Mouse (Mus musculus) layer of hippocampus, adult 8-10 months (tissue): ENCODE measurements at regions not wholly inside any gene's neighbourhood (a gene's known extent, or its start where the extent isn't known, plus 50 kb on each side); places are given as distances from the start of the nearest gene placed in this dataset.
A peak's percentile ranks its signal among the peaks of the same experiment; 100 is the strongest.

Experiments used
- DNase-seq, 2 experiments: peaks; one replicate each; pipeline ENCODE4 v3.0.0; 2022; ENCODE audit warnings: low spot score in 2 of 2

GRCm38 (mm10) chr9:120763802-120764201 is 165.2 kb upstream of the Ctnnb1 start:
- DNase-seq = no peak

- no peak for DNase-seq
These were observed 164.4 kb upstream of the Ctnnb1 start for GRCm38 (mm10) chr9:120764663-120765062.

GRCm38 (mm10) chr9:120765292-120765691 is 163.7 kb upstream of the Ctnnb1 start:
- DNase-seq = no peak

GRCm38 (mm10) chr9:120766881-120767280 is 162.1 kb upstream of the Ctnnb1 start:
- DNase-seq = no peak

- DNase-seq = no peak
These were observed 161.6 kb upstream of the Ctnnb1 start for GRCm38 (mm10) chr9:120767396-120767795.

- DNase-seq = no peak
These were observed 160.0 kb upstream of the Ctnnb1 start for GRCm38 (mm10) chr9:120769056-120769455.

- DNase-seq = no peak
These were observed 159.3 kb upstream of the Ctnnb1 start for GRCm38 (mm10) chr9:120769679-120770078.

GRCm38 (mm10) chr9:120770886-120771285 is 158.1 kb upstream of the Ctnnb1 start:
- DNase-seq = no peak

GRCm38 (mm10) chr9:120771896-120772530 is 157.0 kb upstream of the Ctnnb1 start:
- no peak for DNase-seq

GRCm38 (mm10) chr9:120774251-120774650 is 154.8 kb upstream of the Ctnnb1 start:
- no peak for DNase-seq

GRCm38 (mm10) chr9:120774772-120775171 is 154.2 kb upstream of the Ctnnb1 start:
- no peak for DNase-seq

- no peak for DNase-seq
These were observed 153.3 kb upstream of the Ctnnb1 start for GRCm38 (mm10) chr9:120775721-120776120.

- no peak for DNase-seq
These were observed 152.5 kb upstream of the Ctnnb1 start for GRCm38 (mm10) chr9:120776456-120777001.

GRCm38 (mm10) chr9:120777016-120777415 is 152.0 kb upstream of the Ctnnb1 start:
- no peak for DNase-seq

GRCm38 (mm10) chr9:120777501-120777900 is 151.5 kb upstream of the Ctnnb1 start:
- DNase-seq = no peak

GRCm38 (mm10) chr9:120778423-120778822 is 150.6 kb upstream of the Ctnnb1 start:
- DNase-seq = no peak

- DNase-seq = no peak
These were observed 134.8 kb upstream of the Ctnnb1 start for GRCm38 (mm10) chr9:120794210-120794609.

GRCm38 (mm10) chr9:120796111-120796880 is 132.7 kb upstream of the Ctnnb1 start:
- no peak for DNase-seq

- DNase-seq = peak; percentile 42 to 59
These were observed 130.9 kb upstream of the Ctnnb1 start for GRCm38 (mm10) chr9:120797996-120798663.

- no peak for DNase-seq
These were observed 130.1 kb upstream of the Ctnnb1 start for GRCm38 (mm10) chr9:120798901-120799300.

GRCm38 (mm10) chr9:120802646-120803045 is 126.4 kb upstream of the Ctnnb1 start:
- DNase-seq = no peak

- DNase-seq = no peak
These were observed 124.2 kb upstream of the Ctnnb1 start for GRCm38 (mm10) chr9:120804760-120805294.
